Mouse (Mus musculus): ENCODE data around the gene Icosl.
"Not testable (repeated sequence)": the region's sequence is repeated elsewhere in the genome, so short reads cannot be mapped to it uniquely, and the experiment has no call there.

The Icosl gene

GRCm38 (mm10) chr10:78069101-78070011 is at the start of gene Icosl:
Gene Icosl, plus strand, starts transcription at chr10:78069302.
- DNase-seq, result peak; percentile 91

- DNase-seq, result not testable (repeated sequence)
Observed at GRCm38 (mm10) chr10:78019984-78020383, 49.1 kb upstream of the Icosl start.

GRCm38 (mm10) chr10:78025453-78025852 is 43.6 kb upstream of the Icosl start:
- not testable (repeated sequence) for DNase-seq

- peak; percentile 76 for DNase-seq
Observed at GRCm38 (mm10) chr10:78028129-78028528, 41.0 kb upstream of the Icosl start.

- DNase-seq, result no peak
Observed at GRCm38 (mm10) chr10:78029080-78029479, 40.0 kb upstream of the Icosl start.

GRCm38 (mm10) chr10:78031987-78032386 is 37.1 kb upstream of the Icosl start:
- no peak for DNase-seq

GRCm38 (mm10) chr10:78037139-78037538 is 32.0 kb upstream of the Icosl start:
- DNase-seq, result no peak

- DNase-seq, result no peak
Observed at GRCm38 (mm10) chr10:78041647-78042046, 27.5 kb upstream of the Icosl start, which contains the start of gene Dnmt3l. Gene Dnmt3l, plus strand, starts transcription at chr10:78041947.

- DNase-seq, result no peak
Observed at GRCm38 (mm10) chr10:78042096-78042495, 27.0 kb upstream of the Icosl start.

GRCm38 (mm10) chr10:78042697-78043405 is 26.3 kb upstream of the Icosl start:
- no peak for DNase-seq

- DNase-seq, result peak; percentile 74
Observed at GRCm38 (mm10) chr10:78043406-78043836, 25.7 kb upstream of the Icosl start, which contains the start of gene Aire. Gene Aire, minus strand, starts transcription at chr10:78043610.

- DNase-seq, result no peak
Observed at GRCm38 (mm10) chr10:78044531-78044930, 24.6 kb upstream of the Icosl start.

- DNase-seq, result no peak
Observed at GRCm38 (mm10) chr10:78046388-78046787, 22.7 kb upstream of the Icosl start.

- no peak for DNase-seq
Observed at GRCm38 (mm10) chr10:78048061-78048730, 20.9 kb upstream of the Icosl start.

GRCm38 (mm10) chr10:78049519-78050035 is 19.5 kb upstream of the Icosl start:
- no peak for DNase-seq

GRCm38 (mm10) chr10:78054633-78055565 is 14.2 kb upstream of the Icosl start:
- DNase-seq, result peak; percentile 31

GRCm38 (mm10) chr10:78057056-78057455 is 12.0 kb upstream of the Icosl start:
- no peak for DNase-seq

- no peak for DNase-seq
Observed at GRCm38 (mm10) chr10:78063122-78063521, 6.0 kb upstream of the Icosl start.

GRCm38 (mm10) chr10:78067226-78067625 is 1.9 kb upstream of the Icosl start:
- peak; percentile 57 for DNase-seq

- no peak for DNase-seq
Observed at GRCm38 (mm10) chr10:78068541-78068940, 561 bp upstream of the Icosl start.

GRCm38 (mm10) chr10:78074151-78074550 is 5.0 kb downstream of the Icosl start:
- no peak for DNase-seq

GRCm38 (mm10) chr10:78074977-78075376 is 5.9 kb downstream of the Icosl start:
- no peak for DNase-seq

Data from kidney, postnatal 14 days (tissue).